Mouse (Mus musculus) cerebellum, adult 2 months (tissue): ENCODE measurements at regions not wholly inside any gene's neighbourhood (a gene's known extent, or its start where the extent isn't known, plus 50 kb on each side); places are given as distances from the start of the nearest gene placed in this dataset.
"Not testable (repeated sequence)": the region's sequence is repeated elsewhere in the genome, so short reads cannot be mapped to it uniquely, and the experiment has no call there.

ENCODE experiments used
- DNase-seq, 2 experiments: peaks; one replicate each; pipeline ENCODE4 v3.0.0; 2021
- H3K27ac ChIP-seq: fragments of 200-500 bp; 2 replicates; pipeline ENCODE4 v1.5.1; 2012; ENCODE audit warnings: low read length, control low read depth, inconsistent platforms; ENCODE audit not compliant: insufficient read depth
- H3K27me3 ChIP-seq: fragments of 200-500 bp; 2 replicates; pipeline ENCODE4 v1.6.1; 2012; ENCODE audit warnings: inconsistent platforms, mild to moderate bottlenecking, low read length, moderate library complexity; ENCODE audit not compliant: control insufficient read depth, insufficient read depth
- H3K4me1 ChIP-seq: fragments of 200-500 bp; 2 replicates; pipeline ENCODE4 v1.6.1; 2011; ENCODE audit warnings: low read length; ENCODE audit not compliant: control insufficient read depth, insufficient read depth
- H3K4me3 ChIP-seq: fragments of 200-500 bp; replicated peaks from 2 replicates; pipeline ENCODE3; 2011; ENCODE audit warnings: mild to moderate bottlenecking, low read depth, low read length, control low read depth; ENCODE audit not compliant: insufficient read depth
- CTCF ChIP-seq: fragments of 200-500 bp; IDR thresholded peaks from 2 replicates; pipeline ENCODE4 v1.5.1; 2011; ENCODE audit warnings: low read depth, mild to moderate bottlenecking, control low read depth, low read length, moderate library complexity, borderline replicate concordance; ENCODE audit not compliant: insufficient read depth
- POLR2A ChIP-seq: fragments of 200-500 bp; IDR thresholded peaks from 2 replicates; pipeline ENCODE4 v1.6.1; 2011; ENCODE audit warnings: low read length, control low read depth, borderline replicate concordance; ENCODE audit not compliant: insufficient read depth
- WGBS: fragments of 180-500 bp; shearing (Covaris S2); methylation state at CpG from one replicate; pipeline ENCODE4 v1.1.7; 2018; 5-methylcytosine and 5-hydroxymethylcytosine counted together

DNA sequence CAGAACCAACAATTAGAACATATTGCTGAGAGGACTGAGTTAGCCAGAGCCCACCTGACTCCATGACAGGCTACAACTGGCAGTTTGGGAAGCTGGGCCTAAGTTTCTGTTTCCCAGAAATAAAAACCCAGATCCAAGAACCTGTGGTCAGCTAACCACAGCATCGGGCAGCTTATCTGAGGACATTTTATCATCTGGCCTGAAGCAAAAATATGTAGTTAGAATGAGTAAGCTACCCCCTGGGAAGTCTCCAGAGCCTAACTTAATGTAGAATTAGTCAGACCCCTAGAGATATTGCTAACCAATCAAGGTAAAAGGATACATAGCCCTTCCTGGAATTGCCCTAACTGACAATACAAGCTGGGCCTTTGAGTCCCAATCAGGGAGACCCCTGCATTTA lies 124.7 kb upstream of the Fer start:
- no peaks in the 10 kb centered on the region for H3K27me3 ChIP-seq
- TF ChIP-seq POLR2A (no peak), CTCF (no peak)
- WGBS: 93% methylated on average over 1 of the region's 1 CpGs
- no peak overlapping the region for H3K4me3 ChIP-seq
- no peak for DNase-seq
- H3K4me1 ChIP-seq: no peaks in the 10 kb centered on the region
- H3K27ac ChIP-seq: no peak overlapping the region

GRCm38 (mm10) chr17:63739710-63740109 lies 123.2 kb upstream of the Fer start:
- H3K27me3 ChIP-seq: no peaks in the 10 kb centered on the region
- no peak for DNase-seq
- 72% methylated on average over 2 of the region's 2 CpGs for WGBS
- no peak overlapping the region for H3K27ac ChIP-seq
- no peaks in the 10 kb centered on the region for H3K4me1 ChIP-seq
- no peak overlapping the region for H3K4me3 ChIP-seq
- TF ChIP-seq POLR2A (no peak), CTCF (no peak)

DNA sequence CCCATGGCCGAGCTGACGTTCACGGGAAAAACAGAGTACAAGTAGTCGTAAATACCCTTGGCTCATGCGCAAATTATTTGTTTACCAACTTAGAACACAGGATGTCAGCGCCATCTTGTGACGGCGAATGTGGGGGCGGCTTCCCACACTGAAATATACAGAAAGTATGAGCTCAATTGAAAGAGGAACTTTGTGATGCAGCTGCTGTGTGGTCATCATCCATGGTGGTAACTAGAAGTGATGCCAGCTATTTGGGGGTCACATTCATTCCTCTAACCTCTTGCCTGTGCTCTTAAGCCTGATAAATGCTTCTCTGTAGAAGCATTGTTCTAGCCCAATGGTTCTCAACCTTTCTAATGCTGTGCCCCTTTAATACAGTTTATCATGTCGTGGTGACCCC lies 113.6 kb upstream of the Fer start:
- DNase-seq, H3K4me3 ChIP-seq, H3K27ac ChIP-seq, H3K27me3 ChIP-seq, H3K4me1 ChIP-seq: not testable (repeated sequence)
- 98% methylated on average over 7 of the region's 10 CpGs for WGBS

GRCm38 (mm10) chr17:63754399-63754798 lies 108.5 kb upstream of the Fer start:
- H3K27me3 ChIP-seq: no peaks in the 10 kb centered on the region
- DNase-seq: no peak
- 93% methylated on average over 2 of the region's 2 CpGs for WGBS
- H3K27ac ChIP-seq: no peak overlapping the region
- no peaks in the 10 kb centered on the region; the same call in 1 of the 2 replicates for H3K4me1 ChIP-seq
- TF ChIP-seq POLR2A (no peak), CTCF (no peak)
- H3K4me3 ChIP-seq: no peak overlapping the region

- no peak for TF ChIP-seq CTCF
- TF ChIP-seq POLR2A: no peak
These were observed 104.8 kb upstream of the Fer start for GRCm38 (mm10) chr17:63757896-63758695.

DNA sequence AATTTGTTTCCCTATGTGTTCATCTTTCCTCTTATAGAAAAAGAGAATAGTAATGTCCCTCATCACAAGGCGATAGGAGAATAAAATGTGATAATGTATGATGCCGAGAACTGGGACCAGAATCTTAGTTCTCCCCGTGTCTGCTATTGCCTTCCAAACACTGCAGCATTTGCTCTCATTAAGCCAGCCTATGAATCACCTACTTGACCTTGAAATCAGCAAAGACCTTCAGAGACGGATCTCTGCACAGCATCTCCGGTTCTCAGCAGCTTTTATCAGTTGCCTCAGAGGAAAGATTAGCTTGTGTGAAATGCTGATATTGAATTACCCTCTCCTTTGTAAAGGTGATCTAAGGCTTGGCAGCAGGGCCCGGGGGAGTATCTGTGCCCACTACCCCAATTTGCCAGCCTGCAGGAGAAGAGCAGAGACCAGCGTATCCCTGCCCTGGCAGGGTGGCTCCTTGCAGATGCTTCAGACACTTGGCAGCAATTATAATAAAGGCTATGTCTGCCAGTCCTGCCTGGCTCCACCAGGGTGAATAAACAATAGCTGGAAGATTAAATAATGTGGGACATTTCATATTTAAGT lies 104.0 kb upstream of the Fer start:
- Histone ChIP-seq H3K4me3 (no peak overlapping the region), H3K27ac (no peak overlapping the region), H3K27me3 (no peaks in the 10 kb centered on the region), H3K4me1 (no peaks in the 10 kb centered on the region; the same call in 1 of the 2 replicates)
- 48% methylated on average over 7 of the region's 7 CpGs for WGBS
- peak in 1 of 2 experiments; percentile 12 for DNase-seq
- no peak for TF ChIP-seq CTCF
- TF ChIP-seq POLR2A: no peak

More at GRCm38 (mm10) chr17:63757896-63758695, 104.8 kb upstream of the Fer start:
- Histone ChIP-seq H3K4me3 (no peak overlapping the region), H3K27ac (no peak overlapping the region), H3K4me1 (no peaks in the 10 kb centered on the region; the same call in 1 of the 2 replicates), H3K27me3 (no peaks in the 10 kb centered on the region)
- 48% methylated on average over 13 of the region's 13 CpGs for WGBS
- no peak for DNase-seq

GRCm38 (mm10) chr17:63761058-63761457 lies 101.8 kb upstream of the Fer start:
- 94% methylated on average over 5 of the region's 5 CpGs for WGBS
- no peaks in the 10 kb centered on the region; the same call in 1 of the 2 replicates for H3K4me1 ChIP-seq
- no peak for DNase-seq
- no peak overlapping the region for H3K4me3 ChIP-seq
- TF ChIP-seq POLR2A (no peak), CTCF (no peak)
- H3K27ac ChIP-seq: no peak overlapping the region
- no peaks in the 10 kb centered on the region for H3K27me3 ChIP-seq

DNA sequence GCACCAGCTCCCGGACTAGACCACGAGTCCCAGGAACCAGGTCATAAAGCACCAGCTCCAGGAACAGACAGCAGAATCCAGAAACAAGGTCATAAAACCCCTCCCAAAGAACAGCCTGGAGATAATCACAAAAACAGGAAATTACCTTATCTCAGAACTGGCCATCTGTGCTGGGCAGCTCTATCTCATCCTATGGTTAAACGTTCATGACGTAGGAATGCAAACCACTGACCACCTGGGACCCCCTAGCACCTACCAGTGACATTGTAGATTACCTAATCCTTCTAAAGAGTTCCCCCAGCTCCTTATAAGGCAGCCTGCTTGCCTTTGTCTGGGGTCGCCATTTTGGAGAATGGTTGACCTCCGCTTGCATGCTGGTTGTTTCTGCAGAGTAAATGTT lies 91.8 kb upstream of the Fer start:
- no peak for TF ChIP-seq POLR2A
- no peak for TF ChIP-seq CTCF
- Histone ChIP-seq H3K4me3 (no peak overlapping the region), H3K4me1 (no peaks in the 10 kb centered on the region), H3K27ac (no peak overlapping the region), H3K27me3 (no peaks in the 10 kb centered on the region)
- WGBS: 94% methylated on average over 6 of the region's 6 CpGs
- DNase-seq: no peak
